Mouse (Mus musculus) embryonic facial prominence, embryonic 12.5 days (tissue): ENCODE measurements around the gene Gsdma2. TPM values are rescaled to one million over a fixed set of nuclear protein-coding genes. Genes with fewer than 3 reads are reported as not detected.
"Not testable (repeated sequence)": the region's sequence is repeated elsewhere in the genome, so short reads cannot be mapped to it uniquely, and the experiment has no call there.

Source experiments
- ATAC-seq: fragments of 200-750 bp; cut with Nextera tagmentation; 2 replicates; pipeline ENCODE4 v1.8.0; 2017; ENCODE audit not compliant: insufficient number of reproducible peaks, insufficient read depth, low FRiP score, low TSS enrichment
- H3K27ac ChIP-seq: fragments of 300-500 bp; sonication (generic); 2 replicates; pipeline ENCODE4 v1.5.1; 2016; ENCODE audit warnings: mild to moderate bottlenecking
- H3K27me3 ChIP-seq: fragments of 300-500 bp; sonication (generic); 2 replicates; pipeline ENCODE4 v1.6.1; 2016; ENCODE audit warnings: mild to moderate bottlenecking, moderate library complexity
- H3K36me3 ChIP-seq: fragments of 300-500 bp; sonication (generic); 2 replicates; pipeline ENCODE4 v1.6.1; 2016; ENCODE audit warnings: mild to moderate bottlenecking
- H3K4me1 ChIP-seq: fragments of 300-500 bp; sonication (generic); 2 replicates; pipeline ENCODE4 v1.6.1; 2016
- H3K4me2 ChIP-seq: fragments of 300-500 bp; sonication (generic); replicated peaks from 2 replicates; pipeline ENCODE4 v1.6.1; 2016; ENCODE audit warnings: mild to moderate bottlenecking, moderate library complexity
- H3K4me3 ChIP-seq: fragments of 300-500 bp; sonication (generic); 2 replicates; pipeline ENCODE4 v1.5.1; 2016; ENCODE audit warnings: mild to moderate bottlenecking
- H3K9ac ChIP-seq: fragments of 300-500 bp; sonication (generic); 2 replicates; pipeline ENCODE4 v1.6.1; 2016; ENCODE audit warnings: mild to moderate bottlenecking, moderate library complexity
- H3K9me3 ChIP-seq: fragments of 300-500 bp; sonication (generic); 2 replicates; pipeline ENCODE4 v1.6.1; 2016; ENCODE audit warnings: mild to moderate bottlenecking, moderate library complexity
- WGBS: fragments of 180-500 bp; shearing (Covaris S2); methylation state at CpG from one replicate; pipeline ENCODE4 v1.1.7; 2016; 5-methylcytosine and 5-hydroxymethylcytosine counted together
- polyA plus RNA-seq: library from polyadenylated mRNA; unstranded; fragments of >200 nt; fragmentation: Nextera tagmentation; extraction: Ambion mirVana; gene quantifications from 2 replicates; pipeline ENCODE4 v1.2.1, GENCODE M21; 2016

Gsdma2 gene
- polyA plus RNA-seq, 1 experiment from 2014 or later: not detected

- Histone ChIP-seq H3K4me3 (no peak within 1 kb of the TSS), H3K9me3 (no peaks in the 10 kb centered on the region), H3K4me1 (no peaks in the 10 kb centered on the region), H3K9ac (no peak within 1 kb of the TSS), H3K27me3 (0 out of 2 replicates have a peak, but pooled peaks cover 3% of the 10 kb centered on the region), H3K36me3 (no peaks in the 10 kb centered on the region), H3K4me2 (no peak within 1 kb of the TSS), H3K27ac (no peak within 1 kb of the TSS)
- no peak for ATAC-seq
- WGBS: 88% methylated on average over 10 of the region's 10 CpGs
These were observed 20.7 kb upstream of the Gsdma2 start, which contains the start of the genes Gm12355 and Gsdma3 for GRCm38 (mm10) chr11:98625611-98626410. Gene Gm12355, minus strand, starts transcription at chr11:98625661. Gene Gsdma3, plus strand, starts transcription at chr11:98626360.

- H3K4me3 ChIP-seq: no peak overlapping the region
- H3K4me1 ChIP-seq: no peaks in the 10 kb centered on the region
- no peak overlapping the region for H3K27ac ChIP-seq
- no peak for ATAC-seq
- H3K4me2 ChIP-seq: no peak overlapping the region
- no peak overlapping the region for H3K9ac ChIP-seq
- H3K9me3 ChIP-seq: no peaks in the 10 kb centered on the region
- 91% methylated on average over 3 of the region's 3 CpGs for WGBS
- no peaks in the 10 kb centered on the region for H3K36me3 ChIP-seq
- 0 out of 2 replicates have a peak, but pooled peaks cover 3% of the 10 kb centered on the region for H3K27me3 ChIP-seq
These were observed 17.9 kb upstream of the Gsdma2 start for GRCm38 (mm10) chr11:98628706-98629105.

- Histone ChIP-seq H3K27ac (no peak overlapping the region), H3K4me1 (no peaks in the 10 kb centered on the region), H3K9me3 (no peaks in the 10 kb centered on the region), H3K27me3 (0 out of 2 replicates have a peak, but pooled peaks cover 3% of the 10 kb centered on the region), H3K36me3 (no peaks in the 10 kb centered on the region), H3K4me2 (no peak overlapping the region), H3K9ac (no peak overlapping the region), H3K4me3 (no peak overlapping the region)
- 92% methylated on average over 5 of the region's 5 CpGs for WGBS
- ATAC-seq: no peak
These were observed 15.9 kb upstream of the Gsdma2 start for GRCm38 (mm10) chr11:98630646-98631045.

GRCm38 (mm10) chr11:98635312-98635970 is 11.1 kb upstream of the Gsdma2 start:
- 31% methylated on average over 10 of the region's 10 CpGs for WGBS
- not testable (repeated sequence) for H3K27ac ChIP-seq, H3K4me3 ChIP-seq, H3K9me3 ChIP-seq, H3K4me1 ChIP-seq, H3K9ac ChIP-seq, H3K4me2 ChIP-seq, H3K36me3 ChIP-seq, ATAC-seq, H3K27me3 ChIP-seq

- 86% methylated on average over 1 of the region's 1 CpGs for WGBS
- no peaks in the 10 kb centered on the region for H3K36me3 ChIP-seq
- no peaks in the 10 kb centered on the region for H3K4me1 ChIP-seq
- no peaks in the 10 kb centered on the region for H3K9me3 ChIP-seq
- H3K9ac ChIP-seq: no peak overlapping the region
- H3K27me3 ChIP-seq: no peaks in the 10 kb centered on the region; the same call in 1 of the 2 replicates
- no peak for ATAC-seq
- no peak overlapping the region for H3K27ac ChIP-seq
- H3K4me3 ChIP-seq: no peak overlapping the region
- no peak overlapping the region for H3K4me2 ChIP-seq
These were observed 9.1 kb upstream of the Gsdma2 start for GRCm38 (mm10) chr11:98637501-98637900.

GRCm38 (mm10) chr11:98640091-98640490 is 6.5 kb upstream of the Gsdma2 start:
- H3K27me3 ChIP-seq: no peaks in the 10 kb centered on the region; the same call in 1 of the 2 replicates
- H3K4me2 ChIP-seq: no peak overlapping the region
- no peak overlapping the region for H3K4me3 ChIP-seq
- no peaks in the 10 kb centered on the region for H3K36me3 ChIP-seq
- ATAC-seq: no peak
- H3K9ac ChIP-seq: no peak overlapping the region
- H3K4me1 ChIP-seq: no peaks in the 10 kb centered on the region
- no peak overlapping the region for H3K27ac ChIP-seq
- H3K9me3 ChIP-seq: no peaks in the 10 kb centered on the region; the same call in 1 of the 2 replicates
- 60% methylated on average over 5 of the region's 5 CpGs for WGBS

GRCm38 (mm10) chr11:98644757-98645156 is 1.8 kb upstream of the Gsdma2 start:
- no peak overlapping the region for H3K4me2 ChIP-seq
- no peak for ATAC-seq
- no peaks in the 10 kb centered on the region for H3K4me1 ChIP-seq
- H3K27ac ChIP-seq: no peak overlapping the region
- no peaks in the 10 kb centered on the region; the same call in 1 of the 2 replicates for H3K27me3 ChIP-seq
- H3K9ac ChIP-seq: no peak overlapping the region
- H3K9me3 ChIP-seq: no peaks in the 10 kb centered on the region; the same call in 1 of the 2 replicates
- WGBS: 78% methylated on average over 3 of the region's 3 CpGs
- no peak overlapping the region for H3K4me3 ChIP-seq
- no peaks in the 10 kb centered on the region for H3K36me3 ChIP-seq

GRCm38 (mm10) chr11:98645946-98646345 is 613 bp upstream of the Gsdma2 start:
- H3K4me2 ChIP-seq: no peak overlapping the region
- 79% methylated on average over 2 of the region's 2 CpGs for WGBS

GRCm38 (mm10) chr11:98655076-98655475 is 8.5 kb downstream of the Gsdma2 start:
- not testable (repeated sequence) for H3K9me3 ChIP-seq, H3K36me3 ChIP-seq, H3K27ac ChIP-seq, ATAC-seq, H3K4me1 ChIP-seq, H3K27me3 ChIP-seq, H3K9ac ChIP-seq, H3K4me2 ChIP-seq, H3K4me3 ChIP-seq
- WGBS: 10% methylated on average over 7 of the region's 7 CpGs

More at GRCm38 (mm10) chr11:98645946-98646345, 613 bp upstream of the Gsdma2 start:
- no peak for ATAC-seq
- no peaks in the 10 kb centered on the region for H3K36me3 ChIP-seq
- H3K4me3 ChIP-seq: no peak overlapping the region
- H3K4me1 ChIP-seq: no peaks in the 10 kb centered on the region
- no peak overlapping the region for H3K27ac ChIP-seq
- H3K9me3 ChIP-seq: no peaks in the 10 kb centered on the region; the same call in 1 of the 2 replicates
- H3K9ac ChIP-seq: no peak overlapping the region
- H3K27me3 ChIP-seq: no peaks in the 10 kb centered on the region; the same call in 1 of the 2 replicates

GRCm38 (mm10) chr11:98660517-98660916 is 14.0 kb downstream of the Gsdma2 start:
- WGBS: 13% methylated on average over 6 of the region's 6 CpGs
- Histone ChIP-seq H3K27ac (no peak overlapping the region), H3K4me2 (no peak overlapping the region), H3K9ac (no peak overlapping the region), H3K9me3 (no peaks in the 10 kb centered on the region), H3K4me1 (no peaks in the 10 kb centered on the region), H3K27me3 (0 out of 2 replicates have a peak, but pooled peaks cover 7% of the 10 kb centered on the region), H3K4me3 (no peak overlapping the region), H3K36me3 (no peaks in the 10 kb centered on the region)
- no peak for ATAC-seq

- H3K4me3 ChIP-seq: no peak within 1 kb of the TSS
- no peak within 1 kb of the TSS for H3K27ac ChIP-seq
- peaks cover 31% of the 10 kb centered on the region for H3K27me3 ChIP-seq
- no peak for ATAC-seq
- no peaks in the 10 kb centered on the region for H3K4me1 ChIP-seq
- no peak within 1 kb of the TSS for H3K9ac ChIP-seq
- no peaks in the 10 kb centered on the region for H3K36me3 ChIP-seq
- WGBS: 23% methylated on average over 4 of the region's 4 CpGs
- H3K4me2 ChIP-seq: no peak within 1 kb of the TSS
- H3K9me3 ChIP-seq: no peaks in the 10 kb centered on the region
These were observed 17.5 kb downstream of the Gsdma2 start, which contains the start of gene Gsdma for GRCm38 (mm10) chr11:98664091-98664490. Gene Gsdma, plus strand, starts transcription at chr11:98664351.

- no peaks in the 10 kb centered on the region for H3K36me3 ChIP-seq
- 68% methylated on average over 2 of the region's 2 CpGs for WGBS
These were observed 22.4 kb downstream of the Gsdma2 start for GRCm38 (mm10) chr11:98668984-98669383.

More at GRCm38 (mm10) chr11:98668984-98669383, 22.4 kb downstream of the Gsdma2 start:
- ATAC-seq: no peak
- Histone ChIP-seq H3K4me2 (no peak overlapping the region), H3K27ac (no peak overlapping the region), H3K4me3 (no peak overlapping the region), H3K9me3 (no peaks in the 10 kb centered on the region), H3K27me3 (peaks cover 28% of the 10 kb centered on the region), H3K4me1 (no peaks in the 10 kb centered on the region), H3K9ac (no peak overlapping the region)
